Mouse (Mus musculus): ENCODE data around the gene Phc2.

The Phc2 gene

GRCm38 (mm10) chr4:128692149-128692925 is 37.8 kb downstream of the Phc2 start:
- no peak for DNase-seq

GRCm38 (mm10) chr4:128693207-128693606 is 38.7 kb downstream of the Phc2 start:
- DNase-seq, result no peak

- DNase-seq, result no peak
Observed at GRCm38 (mm10) chr4:128694315-128694714, 39.8 kb downstream of the Phc2 start.

DNA sequence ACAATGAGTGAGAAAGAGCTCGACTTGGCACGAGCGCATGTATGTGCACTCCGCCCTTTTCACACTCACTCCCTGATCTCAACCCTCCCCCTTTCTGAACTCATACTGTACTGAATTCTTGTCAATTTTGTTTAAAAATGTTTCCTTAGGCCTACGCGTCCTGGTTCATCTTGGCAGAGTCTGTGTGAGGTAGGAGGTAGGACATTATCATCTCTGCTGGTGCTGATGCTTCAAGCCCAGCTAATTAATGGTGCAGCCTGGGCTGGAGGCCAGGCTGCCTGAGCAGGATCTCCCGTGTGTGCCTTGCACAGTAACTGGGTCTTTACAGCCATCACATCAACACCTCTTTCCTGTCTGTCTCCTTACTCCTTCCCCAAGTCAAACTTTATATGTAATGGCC is 40.6 kb downstream of the Phc2 start:
- DNase-seq, result no peak

DNA sequence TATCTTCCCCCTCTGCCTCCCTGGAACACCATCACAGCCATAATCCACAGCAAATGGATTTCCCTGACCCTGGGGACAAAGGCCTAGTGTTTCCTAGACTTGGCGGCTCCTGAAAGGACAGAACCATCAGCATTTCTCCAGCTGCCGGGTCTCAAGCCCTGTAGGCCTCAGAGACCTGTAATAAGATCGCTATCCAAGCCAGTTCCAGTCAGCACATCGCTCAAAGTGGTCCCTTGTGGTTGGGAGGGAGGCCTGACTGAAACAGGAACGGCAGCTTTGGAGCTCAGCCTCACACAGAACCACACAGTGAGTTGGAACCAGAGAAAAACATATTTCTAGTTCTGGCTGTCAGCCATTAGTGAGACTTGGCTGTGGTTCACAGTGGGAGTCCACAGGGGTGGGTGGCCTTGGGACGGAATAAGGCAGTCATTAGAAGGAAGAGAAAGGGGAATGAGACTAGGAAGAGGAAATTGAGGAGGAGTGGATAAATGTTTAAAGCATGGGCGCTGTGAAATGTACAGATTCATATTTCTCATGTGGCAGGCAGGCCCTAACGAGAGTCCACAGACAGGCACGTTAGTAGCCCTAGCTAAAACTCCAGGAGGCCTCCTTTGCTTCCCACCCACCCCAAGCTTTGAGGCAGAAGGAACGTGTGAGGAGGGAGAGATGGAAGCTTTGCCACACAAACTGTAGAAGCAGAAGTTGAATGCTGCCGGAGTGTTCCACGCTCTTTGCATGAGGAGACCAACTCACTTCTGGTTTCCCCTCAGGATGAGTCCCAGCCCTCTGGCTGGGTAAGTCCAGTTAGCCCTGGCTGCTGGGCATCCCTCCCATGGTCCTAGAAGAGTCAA is 43.7 kb downstream of the Phc2 start:
- peak; percentile 54 for DNase-seq

DNA sequence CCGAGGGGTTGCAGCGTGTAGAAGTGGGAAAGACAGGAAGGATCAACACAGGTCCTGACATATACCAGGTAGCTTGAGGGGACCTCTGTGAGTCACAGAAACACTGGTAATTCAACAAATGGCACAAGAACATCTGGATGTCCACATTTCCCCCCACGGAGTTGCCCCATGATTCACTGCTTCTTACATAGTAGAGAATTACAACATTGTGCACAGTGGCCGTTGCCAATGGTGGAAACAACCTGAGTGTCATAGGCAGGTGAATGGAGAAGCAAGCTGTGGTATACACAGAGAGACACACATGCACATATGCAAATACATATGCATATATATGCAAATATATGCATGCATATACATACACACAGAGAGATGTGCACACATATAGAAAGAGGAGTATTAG is 45.4 kb downstream of the Phc2 start:
- DNase-seq, result no peak

DNA sequence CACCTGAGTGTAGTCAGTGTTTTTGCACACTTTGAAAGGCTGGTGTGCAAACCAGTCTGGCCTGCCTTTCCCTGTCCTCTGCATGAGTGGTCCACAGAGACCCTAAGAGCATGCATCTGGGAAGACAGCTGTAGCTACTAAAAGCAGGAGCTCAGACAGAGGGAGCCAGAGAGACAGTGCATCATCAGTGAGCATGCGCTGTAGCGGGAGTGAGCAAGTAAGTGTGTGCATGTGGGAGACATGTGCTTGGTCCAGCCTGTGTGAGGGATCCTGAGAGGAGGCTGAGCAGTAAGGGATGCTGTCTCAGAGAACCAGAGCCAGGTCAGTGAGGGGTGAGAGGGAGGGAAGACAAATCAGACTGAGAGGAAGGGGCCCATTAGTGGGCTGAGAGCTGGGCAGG is 46.0 kb downstream of the Phc2 start:
- no peak for DNase-seq

DNA sequence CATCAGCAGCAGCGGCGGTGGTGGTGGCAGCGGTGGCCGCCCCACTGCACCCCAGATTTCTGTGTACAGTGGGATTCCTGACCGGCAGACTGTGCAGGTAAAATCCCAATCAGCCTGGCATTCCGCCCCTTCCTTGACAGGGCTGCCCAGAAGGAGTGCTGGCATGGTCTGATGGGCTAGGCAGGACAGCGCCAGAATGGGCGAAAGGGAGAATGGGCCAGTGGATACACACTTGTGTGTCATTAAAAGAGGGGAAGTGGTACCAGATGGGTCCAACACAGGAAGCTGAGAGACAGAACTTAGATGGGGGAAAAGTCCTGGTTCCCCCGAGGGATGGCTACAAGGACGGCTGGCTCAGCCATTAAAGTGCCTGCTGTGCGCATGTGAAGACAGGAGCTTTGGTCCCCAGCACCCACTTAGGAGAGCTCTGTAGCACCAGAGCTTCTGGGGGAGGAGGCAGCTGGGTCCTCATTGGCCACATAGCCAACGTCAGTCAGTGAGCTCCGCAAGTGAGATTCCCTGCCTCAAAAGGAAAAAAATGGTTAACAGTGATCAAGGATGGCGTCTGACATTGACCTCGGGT is 50.7 kb downstream of the Phc2 start:
- DNase-seq, result no peak

- peak; percentile 45 for DNase-seq
Observed at GRCm38 (mm10) chr4:128706626-128707025, 52.1 kb downstream of the Phc2 start.

- no peak for DNase-seq
Observed at GRCm38 (mm10) chr4:128707384-128707783, 52.9 kb downstream of the Phc2 start.

- no peak for DNase-seq
Observed at GRCm38 (mm10) chr4:128709061-128709780, 54.7 kb downstream of the Phc2 start.

DNA sequence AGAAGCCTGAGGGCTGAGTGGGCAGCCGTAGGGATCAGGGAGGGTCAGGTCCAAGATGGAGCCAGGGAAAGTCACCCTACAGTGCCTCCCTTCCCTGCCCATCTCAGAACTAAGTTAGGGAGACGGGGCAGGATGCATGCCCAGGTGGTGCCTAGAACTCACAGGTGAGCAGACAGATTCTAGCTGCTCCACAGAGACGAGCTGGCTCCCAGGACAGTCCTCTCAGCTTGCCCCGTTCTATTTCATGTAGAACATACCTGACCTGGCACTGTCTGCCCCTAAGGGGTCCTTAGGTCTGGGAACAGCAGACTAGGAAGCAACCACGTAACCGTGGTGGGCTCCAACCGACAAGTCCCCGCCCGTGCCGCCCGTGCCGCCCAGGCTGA is 55.3 kb downstream of the Phc2 start:
- no peak for DNase-seq

DNA sequence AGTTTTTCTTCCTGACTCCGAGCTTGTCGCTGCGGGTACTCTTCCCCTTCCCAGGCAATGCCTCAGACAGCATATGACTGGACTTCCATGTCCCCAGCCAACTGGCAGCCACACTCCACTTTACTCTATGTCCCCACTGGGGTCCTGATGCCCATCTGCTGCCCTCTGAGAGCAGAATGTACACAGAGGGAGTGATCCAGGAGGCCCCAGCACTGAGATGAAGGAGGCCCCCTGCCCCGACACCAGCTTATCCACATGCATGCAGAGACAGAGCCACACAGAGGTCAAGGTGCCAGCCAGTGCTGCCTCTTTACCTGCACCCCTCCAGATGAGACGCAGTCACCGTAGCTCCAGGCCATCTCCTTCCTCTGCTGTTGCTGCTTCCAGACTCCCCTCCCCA is 55.8 kb downstream of the Phc2 start:
- no peak for DNase-seq

- no peak for DNase-seq
Observed at GRCm38 (mm10) chr4:128710800-128711199, 56.3 kb downstream of the Phc2 start.

- peak; percentile 96 for DNase-seq
Observed at GRCm38 (mm10) chr4:128711455-128712135, 57.1 kb downstream of the Phc2 start.

GRCm38 (mm10) chr4:128712136-128712655 is 57.7 kb downstream of the Phc2 start:
- DNase-seq, result no peak

DNA sequence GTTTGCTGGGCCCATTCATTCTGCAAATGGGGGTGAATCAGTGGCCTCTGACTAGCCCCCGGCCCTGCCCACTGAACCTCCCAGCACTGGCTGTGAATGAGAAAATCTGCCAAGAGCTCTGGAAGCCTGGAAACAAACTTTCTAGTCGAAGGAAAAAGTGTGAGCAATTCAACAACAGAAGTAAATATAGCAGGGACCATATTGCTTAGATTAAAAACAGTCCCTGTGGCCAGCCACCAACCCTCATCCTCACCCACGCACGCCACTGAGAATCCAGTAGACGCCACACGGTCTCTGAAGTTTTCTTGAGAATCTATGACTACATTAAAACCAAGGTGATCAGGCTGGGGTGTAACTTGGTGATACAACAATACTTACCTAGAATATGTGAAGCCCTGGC is 58.4 kb downstream of the Phc2 start:
- no peak for DNase-seq

DNA sequence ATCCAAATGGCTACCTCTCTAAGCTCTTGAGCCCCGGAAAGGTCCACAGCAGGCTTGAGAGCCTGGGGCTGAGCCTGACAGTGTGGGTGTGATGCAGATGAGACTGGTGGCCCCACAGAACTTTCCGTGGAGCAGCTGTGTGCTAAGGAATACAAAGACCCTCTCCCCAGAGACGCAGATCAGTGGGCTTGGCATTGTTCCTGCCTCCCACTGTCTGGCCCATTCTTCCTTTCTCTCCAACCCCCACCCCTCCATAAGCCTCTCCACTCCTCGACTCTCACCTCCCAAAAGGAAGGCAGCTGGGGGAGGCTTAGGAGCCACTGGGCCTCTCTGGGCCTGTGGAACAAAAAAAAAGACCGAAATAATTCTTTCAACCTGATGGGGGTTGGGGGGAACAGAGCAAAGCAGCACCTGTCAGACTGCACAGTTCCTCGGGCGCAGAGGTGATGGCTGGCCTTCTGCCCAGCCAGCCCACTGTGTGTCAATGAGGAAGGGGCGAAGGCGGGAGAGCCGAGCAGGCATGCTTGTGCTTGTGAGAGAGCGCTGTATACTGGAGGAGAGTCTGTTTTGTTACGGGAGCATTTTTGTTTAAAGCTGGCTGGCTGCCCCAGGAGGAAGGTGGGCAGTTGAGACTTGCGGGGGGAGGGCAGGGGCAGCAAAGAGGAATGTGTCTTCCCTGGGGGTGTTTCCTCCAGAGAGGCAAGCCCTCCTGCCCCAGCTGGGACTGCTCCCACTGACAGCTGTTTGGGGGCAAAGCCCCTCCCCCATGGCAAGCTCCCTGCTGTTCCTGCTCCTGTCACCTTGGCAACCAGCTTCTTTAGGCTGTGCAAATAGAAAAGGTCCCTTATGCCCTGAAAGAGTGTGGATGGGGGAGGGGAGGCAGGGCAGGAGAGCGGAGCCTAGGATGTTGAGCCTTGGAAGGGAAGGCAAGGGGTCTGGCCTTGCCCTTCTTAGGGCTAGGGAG is 61.0 kb downstream of the Phc2 start:
- DNase-seq, result no peak

GRCm38 (mm10) chr4:128716279-128716678 is 61.8 kb downstream of the Phc2 start:
- no peak for DNase-seq

- DNase-seq, result no peak
Observed at GRCm38 (mm10) chr4:128716731-128717130, 62.2 kb downstream of the Phc2 start.

DNA sequence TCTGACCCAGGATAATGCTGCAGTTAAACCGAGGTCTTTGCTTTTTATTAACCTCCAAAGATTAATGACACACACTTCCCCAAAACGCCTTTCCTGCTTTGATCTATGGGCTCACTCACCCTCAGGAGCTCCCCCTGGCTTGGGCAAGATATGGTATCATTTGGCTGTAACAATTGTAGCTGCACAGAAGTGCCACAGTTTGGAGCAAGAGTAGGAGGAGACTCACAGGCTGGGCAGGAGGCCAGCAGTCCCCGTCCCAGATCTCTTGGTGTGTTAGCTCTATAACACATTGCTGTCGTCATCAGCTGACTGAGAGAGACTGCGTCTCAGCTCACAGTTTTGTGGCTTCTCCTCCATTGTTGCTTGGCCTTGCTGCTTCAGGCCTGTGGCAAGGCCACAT is 65.6 kb downstream of the Phc2 start:
- peak; percentile 65 for DNase-seq
